Mouse (Mus musculus) mouse embryonic stem cell (cell line): ENCODE measurements around the gene Erbb2.

ENCODE experiments used
- in situ Hi-C, 2 experiments: fragments of 300-500 bp; cut with MboI; formaldehyde crosslinking; loops; 1 replicate in 1 of 2; 3 replicates in 1 of 2; pipeline ENCODE4 v1.14.3; 2019 to 2020; ENCODE audit warnings: low sequenced_read_pairs in 2 of 2, low pct_unique_long_range_greater_than_20kb in 1 of 2, mixed read lengths in 1 of 2; ENCODE audit not compliant: unreplicated experiment in 1 of 2

Gene Erbb2

DNA sequence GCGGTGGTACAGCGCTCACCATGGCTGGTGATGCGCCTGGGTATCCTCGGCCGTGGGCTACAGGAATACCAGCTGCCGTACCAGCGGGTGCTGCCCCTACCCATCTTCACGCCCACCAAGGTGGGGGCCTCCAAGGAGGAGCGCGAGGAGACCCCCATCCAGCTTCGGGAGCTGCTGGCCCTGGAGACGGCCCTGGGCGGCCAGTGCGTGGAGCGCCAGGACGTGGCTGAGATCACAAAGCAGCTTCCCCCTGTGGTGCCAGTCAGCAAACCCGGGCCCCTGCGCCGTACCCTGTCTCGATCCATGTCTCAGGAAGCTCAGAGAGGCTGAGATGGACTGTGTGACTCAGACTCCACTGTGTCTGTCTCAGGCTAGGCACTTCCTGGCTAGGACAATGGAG is 28.1 kb upstream of the Erbb2 start:
- in situ Hi-C loops = no loop called here

- in situ Hi-C loops = no loop called here
These were observed 27.3 kb upstream of the Erbb2 start for GRCm38 (mm10) chr11:98384721-98385637.

DNA sequence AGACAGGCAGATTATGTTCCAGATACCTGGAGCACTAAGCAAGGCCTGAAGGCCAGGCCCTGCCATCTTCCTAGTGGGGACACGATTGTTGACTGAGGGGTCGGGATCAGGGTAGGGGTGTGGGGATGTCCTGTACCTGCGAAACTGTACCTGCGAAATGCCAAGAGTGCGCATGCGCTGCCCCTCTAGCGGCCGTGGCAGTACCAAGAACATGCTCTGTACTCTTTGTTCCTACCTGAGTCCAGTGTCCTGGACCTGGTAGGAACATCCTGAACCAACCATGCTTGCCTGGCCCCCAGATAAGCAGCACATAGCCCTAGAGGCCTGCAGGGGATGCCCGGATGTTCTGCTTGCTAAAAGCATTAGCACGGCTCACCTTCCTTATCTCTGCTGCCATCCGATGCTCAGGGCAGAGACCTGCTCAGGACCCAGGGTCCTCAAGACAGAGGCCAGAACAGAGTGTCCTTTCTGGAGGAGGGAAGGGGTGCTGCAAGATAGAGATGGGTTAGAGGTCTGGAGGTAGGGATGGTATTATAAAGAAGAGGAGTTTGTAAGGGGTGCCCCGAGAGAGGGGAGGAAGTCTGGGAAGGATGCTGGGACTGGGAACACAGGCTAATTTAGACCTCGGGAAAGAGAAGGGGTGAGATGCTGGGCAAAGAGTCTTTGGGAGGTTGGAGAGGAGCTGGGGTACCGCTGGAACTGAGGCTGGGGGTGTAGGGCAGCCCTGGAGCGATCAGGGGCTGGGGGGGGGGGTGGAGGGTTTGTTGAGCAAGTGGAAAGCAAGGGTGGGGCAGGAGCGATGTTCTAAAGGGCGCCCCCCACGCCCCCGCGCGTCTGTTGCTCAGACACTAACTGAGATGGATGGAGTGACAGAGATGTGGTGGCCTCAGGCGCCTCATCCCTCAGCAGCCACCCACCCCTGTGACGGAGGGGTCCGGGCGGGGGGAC is 26.4 kb upstream of the Erbb2 start, which contains the start of gene Pnmt:
Pnmt (plus strand) TSS at position 813 of the 948 bp plus-strand sequence.
- in situ Hi-C loops = no loop called here

DNA sequence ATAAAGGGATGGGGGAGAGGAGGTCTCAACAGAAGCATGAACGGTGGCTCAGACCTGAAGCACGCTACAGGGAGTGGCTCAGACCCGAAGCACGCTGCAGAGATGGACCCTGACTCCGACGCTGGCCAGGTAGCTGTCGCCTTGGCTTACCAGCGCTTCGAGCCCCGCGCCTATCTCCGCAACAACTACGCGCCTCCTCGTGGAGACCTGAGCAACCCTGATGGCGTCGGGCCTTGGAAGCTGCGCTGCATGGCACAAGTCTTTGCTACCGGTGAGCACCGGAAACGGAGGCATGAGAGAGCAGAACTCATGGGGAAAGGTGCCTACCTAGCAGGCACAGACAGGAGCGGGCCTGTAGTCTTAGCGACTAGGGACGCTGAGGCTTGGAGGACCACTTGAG is 25.7 kb upstream of the Erbb2 start:
- in situ Hi-C loops = no loop called here

DNA sequence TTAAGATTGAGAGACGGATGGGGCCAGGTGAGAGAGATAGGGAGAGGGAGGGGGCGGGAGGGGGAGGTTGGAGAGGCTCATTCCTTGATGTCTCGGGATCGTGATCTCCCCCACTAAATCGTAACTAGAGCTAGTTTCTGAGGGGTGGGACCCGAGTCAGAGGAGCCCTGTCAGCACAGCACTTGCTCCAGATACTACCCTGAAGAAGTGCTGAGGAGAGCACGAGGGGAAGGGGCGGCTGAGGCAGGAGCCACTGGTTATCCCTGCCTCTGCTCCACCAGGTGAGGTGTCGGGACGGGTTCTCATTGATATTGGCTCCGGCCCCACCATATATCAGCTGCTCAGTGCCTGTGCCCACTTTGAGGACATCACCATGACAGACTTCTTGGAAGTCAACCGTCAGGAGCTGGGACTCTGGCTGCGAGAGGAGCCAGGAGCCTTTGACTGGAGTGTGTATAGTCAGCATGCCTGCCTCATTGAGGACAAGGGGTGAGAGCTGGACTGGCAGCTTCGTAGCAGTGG is 25.2 kb upstream of the Erbb2 start:
- in situ Hi-C loops = no loop called here

- in situ Hi-C loops = no loop called here
These were observed 24.0 kb upstream of the Erbb2 start for GRCm38 (mm10) chr11:98388282-98388681.

GRCm38 (mm10) chr11:98389221-98389780 is 23.0 kb upstream of the Erbb2 start:
- in situ Hi-C loops = no loop called here

DNA sequence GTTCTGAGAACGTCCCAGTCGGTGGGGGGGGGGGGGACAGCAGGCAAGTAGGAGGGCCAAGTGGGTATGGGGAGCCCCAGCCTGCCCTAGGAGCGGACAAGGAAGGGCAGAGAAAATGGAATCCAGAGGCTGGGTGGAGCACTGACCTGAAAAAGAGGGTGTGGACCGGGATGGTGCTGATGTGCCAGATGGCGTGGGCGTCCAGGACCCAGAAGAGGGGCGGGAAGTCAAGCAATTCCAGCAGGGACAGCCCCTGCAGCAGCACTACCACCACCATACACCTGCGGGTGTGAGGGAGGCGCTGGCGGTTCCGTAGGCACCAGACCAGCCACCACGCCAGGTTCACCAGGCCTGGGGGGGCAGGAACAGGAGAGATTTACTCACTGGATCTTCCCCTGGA is 22.1 kb upstream of the Erbb2 start:
- in situ Hi-C loops = no loop called here

GRCm38 (mm10) chr11:98392034-98392433 is 20.2 kb upstream of the Erbb2 start:
- in situ Hi-C loops = no loop called here

GRCm38 (mm10) chr11:98392645-98393044 is 19.6 kb upstream of the Erbb2 start:
- in situ Hi-C loops = no loop called here

GRCm38 (mm10) chr11:98393317-98393716 is 19.0 kb upstream of the Erbb2 start:
- in situ Hi-C loops = no loop called here

- in situ Hi-C loops = no loop called here
These were observed 18.0 kb upstream of the Erbb2 start for GRCm38 (mm10) chr11:98394301-98394700.

- in situ Hi-C loops = no loop called here
These were observed 17.2 kb upstream of the Erbb2 start for GRCm38 (mm10) chr11:98395041-98395440.

DNA sequence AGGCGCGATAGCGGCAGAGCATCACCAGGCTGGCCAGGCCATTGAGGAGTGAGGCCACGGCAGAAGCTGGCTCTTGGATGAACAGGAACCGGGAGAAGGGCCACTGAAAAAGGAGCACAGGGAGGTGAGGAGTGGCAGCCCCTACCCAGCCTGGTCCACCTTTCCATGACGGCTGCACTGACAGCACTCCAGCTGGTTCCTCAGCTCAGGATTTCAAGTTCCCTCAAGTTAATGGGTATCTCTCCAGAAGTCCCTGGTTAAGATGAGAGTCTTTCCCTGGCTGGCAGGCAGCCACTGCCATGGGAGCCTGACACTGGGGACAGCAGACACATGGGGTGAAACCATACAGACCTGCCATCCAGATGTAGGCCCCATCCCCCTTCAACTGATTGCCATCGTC is 14.3 kb upstream of the Erbb2 start:
- in situ Hi-C loops = no loop called here

DNA sequence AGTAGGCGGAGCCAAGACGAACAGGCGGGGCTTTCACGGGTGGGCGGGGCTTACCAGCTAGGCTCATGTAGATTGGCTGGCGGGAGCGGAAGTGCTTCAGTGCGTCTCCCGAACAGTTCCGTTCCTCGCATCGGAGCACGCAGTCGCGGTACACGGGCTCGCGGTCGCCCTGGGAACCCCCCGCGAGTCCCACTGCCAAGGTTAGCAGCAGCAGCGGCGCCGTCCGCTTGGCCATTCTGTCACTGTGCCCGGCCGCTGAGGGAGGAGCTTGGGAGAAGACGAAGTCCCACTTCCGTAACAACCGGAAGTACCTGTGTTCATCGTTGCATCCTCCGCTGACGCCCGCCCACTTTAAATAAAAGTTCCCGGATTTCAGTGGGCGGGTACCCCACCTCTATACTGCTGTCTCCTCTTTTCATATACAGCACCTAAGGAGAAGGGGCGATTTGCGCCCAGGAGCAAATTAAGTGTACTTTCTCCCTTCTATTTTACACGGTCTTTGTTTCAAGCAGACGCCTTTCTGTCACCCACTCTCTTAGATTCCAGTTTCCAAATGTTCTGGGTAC is 12.0 kb upstream of the Erbb2 start, which contains the start of gene Pgap3:
Pgap3 (minus strand) TSS at position 330 of the 566 bp plus-strand sequence.
- in situ Hi-C loops = no loop called here

DNA sequence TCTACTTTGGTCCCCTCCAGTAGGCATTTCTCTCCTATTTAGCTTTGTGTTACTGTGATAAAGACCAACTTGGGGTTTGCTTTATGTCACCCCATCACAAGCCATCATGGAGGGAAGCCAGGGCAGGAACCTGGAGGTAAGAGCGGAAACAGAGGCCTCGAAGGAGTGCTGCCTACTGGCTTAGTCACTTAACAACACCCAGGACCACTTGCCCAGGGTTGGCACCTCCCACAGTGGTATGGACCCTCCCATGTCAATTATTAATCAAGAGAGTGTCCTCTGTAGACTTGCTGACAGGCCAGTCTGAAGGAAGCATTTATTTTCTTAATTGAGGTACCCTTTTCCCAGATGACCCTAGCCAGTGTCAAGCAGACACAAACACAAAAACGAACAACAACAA is 11.5 kb upstream of the Erbb2 start:
- in situ Hi-C loops = no loop called here

GRCm38 (mm10) chr11:98406621-98407020 is 5.6 kb upstream of the Erbb2 start:
- in situ Hi-C loops = no loop called here

DNA sequence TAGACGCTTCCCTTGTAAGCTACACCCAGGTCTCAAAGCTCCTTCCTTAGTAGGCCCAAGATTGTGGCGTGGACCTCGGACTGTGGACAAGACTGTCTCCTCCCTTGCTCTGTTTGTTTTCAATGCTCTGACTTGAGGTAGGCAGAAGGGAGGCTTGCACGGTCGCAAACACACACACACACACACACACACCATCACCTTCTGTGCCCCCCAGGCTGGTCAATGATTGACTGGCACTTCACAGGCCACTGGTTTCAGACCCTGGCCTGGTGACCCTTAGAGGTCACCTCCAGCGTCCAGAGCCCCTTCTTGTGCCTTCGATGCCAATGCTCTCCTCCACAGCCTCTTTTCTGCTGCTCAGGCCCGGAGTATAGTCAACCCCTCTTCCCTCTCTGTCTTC is 3.4 kb upstream of the Erbb2 start:
- in situ Hi-C loops = no loop called here
